Mouse (Mus musculus): Measurements from ENCODE around the gene Zbed3. TPM values are rescaled to one million over a fixed set of nuclear protein-coding genes. Genes with fewer than 3 reads are reported as not detected.

The Zbed3 gene
- polyA plus RNA-seq, 1 experiment from 2014 or later, result 60.5 TPM

GRCm38 (mm10) chr13:95378696-95379095 is 55.3 kb downstream of the Zbed3 start:
- Histone ChIP-seq H3K9ac (replicated peaks; ENCODE audit: low read depth, low read length) (no peak overlapping the region), H3K36me3 (ENCODE audit: control insufficient read depth, insufficient read depth, low read length) (no peaks in the 10 kb centered on the region), H3K4me3 (ENCODE audit: low read depth, low read length) (no peak overlapping the region), H3K4me1 (ENCODE audit: control insufficient read depth, insufficient read depth, low read length) (peaks cover 4% of the 10 kb centered on the region; the same call in 1 of the 2 replicates), H3K4me2 (replicated peaks; ENCODE audit: low read depth, low read length) (no peak overlapping the region), H3K27me3 (ENCODE audit: control insufficient read depth, insufficient read depth, low read length) (no peaks in the 10 kb centered on the region), H3K27ac (ENCODE audit: low read length) (no peak overlapping the region), H3K9me3 (ENCODE audit: control insufficient read depth, low read depth, low read length) (no peaks in the 10 kb centered on the region)
- ATAC-seq (ENCODE audit: insufficient number of reproducible peaks, insufficient read depth, low FRiP score, low read depth), result no peak
- 85% methylated on average over 3 of the region's 3 CpGs for WGBS

GRCm38 (mm10) chr13:95382418-95382817 is 59.0 kb downstream of the Zbed3 start:
- H3K27ac ChIP-seq (ENCODE audit: low read length), result no peak overlapping the region
- H3K4me3 ChIP-seq (ENCODE audit: low read depth, low read length), result no peak overlapping the region
- H3K4me1 ChIP-seq (ENCODE audit: control insufficient read depth, insufficient read depth, low read length), result no peaks in the 10 kb centered on the region
- H3K36me3 ChIP-seq (ENCODE audit: control insufficient read depth, insufficient read depth, low read length), result no peaks in the 10 kb centered on the region
- ATAC-seq (ENCODE audit: insufficient number of reproducible peaks, insufficient read depth, low FRiP score, low read depth), result no peak
- no peak overlapping the region for H3K9ac ChIP-seq (replicated peaks; ENCODE audit: low read depth, low read length)
- 68% methylated on average over 5 of the region's 5 CpGs for WGBS
- H3K27me3 ChIP-seq (ENCODE audit: control insufficient read depth, insufficient read depth, low read length), result no peaks in the 10 kb centered on the region
- no peak overlapping the region for H3K4me2 ChIP-seq (replicated peaks; ENCODE audit: low read depth, low read length)
- no peaks in the 10 kb centered on the region for H3K9me3 ChIP-seq (ENCODE audit: control insufficient read depth, low read depth, low read length)

Other genes starting within 250 kb of the Zbed3 start
- gene Pde8b, start 73.3 kb upstream of the Zbed3 start, polyA plus RNA-seq (2014; fragmentation: Nextera tagmentation; extraction: Ambion mirVana), result 5.5 and 7.8 TPM in 2 replicates
- 32.8 and 33.3 TPM in 2 replicates for gene Aggf1, start 51.7 kb downstream of the Zbed3 start, polyA plus RNA-seq (2014; fragmentation: Nextera tagmentation; extraction: Ambion mirVana)
- 0.19 and 0.24 TPM in 2 replicates for gene Crhbp, start 121.3 kb downstream of the Zbed3 start, polyA plus RNA-seq (2014; fragmentation: Nextera tagmentation; extraction: Ambion mirVana)
- gene S100z, start 155.1 kb downstream of the Zbed3 start, polyA plus RNA-seq (2014; fragmentation: Nextera tagmentation; extraction: Ambion mirVana), result 0.78 TPM in 1 of 2 replicates, not detected in the other
- gene F2rl1, start 201.6 kb downstream of the Zbed3 start, polyA plus RNA-seq (2014; fragmentation: Nextera tagmentation; extraction: Ambion mirVana), result 11.4 and 13.8 TPM in 2 replicates